Mouse (Mus musculus): ENCODE measurements around the gene Nek8. TPM values are rescaled to one million over a fixed set of nuclear protein-coding genes. Genes with fewer than 3 reads are reported as not detected.
A peak's percentile ranks its signal among the peaks of the same experiment; 100 is the strongest.

Gene Nek8
- polyA plus RNA-seq, 1 experiment from 2014 or later: 4.9 TPM

GRCm38 (mm10) chr11:78164924-78165760, 11.3 kb downstream of the Nek8 start, which contains the start of gene Traf4:
TSS of gene Traf4 (minus strand) at chr11:78165589.
- Histone ChIP-seq H3K4me2 (ENCODE audit: low read depth, low read length) (peak within 1 kb of the TSS; percentile 100), H3K9me3 (ENCODE audit: low read length) (no peaks in the 10 kb centered on the region), H3K4me3 (ENCODE audit: low read depth, low read length) (peak within 1 kb of the TSS; percentile 96), H3K36me3 (replicated peaks; ENCODE audit: insufficient read depth, low read length) (peaks cover 22% of the 10 kb centered on the region), H3K27me3 (ENCODE audit: insufficient read depth, low read length) (no peaks in the 10 kb centered on the region), H3K4me1 (ENCODE audit: insufficient read depth) (peaks cover 53% of the 10 kb centered on the region), H3K9ac (replicated peaks) (peak within 1 kb of the TSS; percentile 87), H3K27ac (ENCODE audit: low read depth) (peak within 1 kb of the TSS; percentile 90)
- peak; percentile 91 for DNase-seq
- under 1% methylated on average over 66 of the region's 78 CpGs for WGBS (ENCODE audit: insufficient replicate concordance)
- peak; percentile 87 for ATAC-seq
- TF ChIP-seq EP300 (IDR thresholded peaks at IDR 0.05; ENCODE audit: low read depth): no peak
- TF ChIP-seq CTCF (IDR thresholded peaks at IDR 0.05; ENCODE audit: low read depth): no peak; the same call in 1 of the 2 replicates

GRCm38 (mm10) chr11:78164604-78164923, 11.9 kb downstream of the Nek8 start:
- Histone ChIP-seq H3K9me3 (ENCODE audit: low read length) (no peaks in the 10 kb centered on the region), H3K36me3 (replicated peaks; ENCODE audit: insufficient read depth, low read length) (peaks cover 24% of the 10 kb centered on the region), H3K4me3 (ENCODE audit: low read depth, low read length) (peak overlapping the region; percentile 96), H3K4me2 (ENCODE audit: low read depth, low read length) (peak overlapping the region; percentile 100), H3K9ac (replicated peaks) (peak overlapping the region; percentile 87), H3K27ac (ENCODE audit: low read depth) (peak overlapping the region; percentile 90), H3K4me1 (ENCODE audit: insufficient read depth) (peaks cover 53% of the 10 kb centered on the region), H3K27me3 (ENCODE audit: insufficient read depth, low read length) (no peaks in the 10 kb centered on the region)
- TF ChIP-seq CTCF (IDR thresholded peaks at IDR 0.05; ENCODE audit: low read depth) (no peak), EP300 (IDR thresholded peaks at IDR 0.05; ENCODE audit: low read depth) (no peak)
- DNase-seq (no peak), ATAC-seq (no peak)
- WGBS (ENCODE audit: insufficient replicate concordance): 0% methylated on average over 14 of the region's 14 CpGs

- Histone ChIP-seq H3K4me2 (ENCODE audit: low read depth, low read length) (peak overlapping the region; percentile 100), H3K9ac (replicated peaks) (peak overlapping the region; percentile 87), H3K4me3 (ENCODE audit: low read depth, low read length) (peak overlapping the region; percentile 96), H3K27ac (ENCODE audit: low read depth) (peak overlapping the region; percentile 90), H3K27me3 (ENCODE audit: insufficient read depth, low read length) (no peaks in the 10 kb centered on the region), H3K9me3 (ENCODE audit: low read length) (no peaks in the 10 kb centered on the region), H3K4me1 (ENCODE audit: insufficient read depth) (peaks cover 50% of the 10 kb centered on the region), H3K36me3 (replicated peaks; ENCODE audit: insufficient read depth, low read length) (peaks cover 27% of the 10 kb centered on the region)
- ATAC-seq (no peak), DNase-seq (peak; percentile 58)
- under 1% methylated on average over 21 of the region's 22 CpGs for WGBS (ENCODE audit: insufficient replicate concordance)
- TF ChIP-seq CTCF (IDR thresholded peaks at IDR 0.05; ENCODE audit: low read depth) (no peak), EP300 (IDR thresholded peaks at IDR 0.05; ENCODE audit: low read depth) (no peak)
Measured at GRCm38 (mm10) chr11:78163681-78164603, 12.5 kb downstream of the Nek8 start.

GRCm38 (mm10) chr11:78163045-78163444, 13.4 kb downstream of the Nek8 start:
- peaks cover 44% of the 10 kb centered on the region for H3K4me1 ChIP-seq (ENCODE audit: insufficient read depth)
- DNase-seq (no peak), ATAC-seq (no peak)
- H3K4me3 ChIP-seq (ENCODE audit: low read depth, low read length): 0 out of 2 replicates have a peak overlapping the region, but pooled peaks have one; percentile 96
- H3K27ac ChIP-seq (ENCODE audit: low read depth): peak overlapping the region; percentile 90; the same call in 1 of the 2 replicates
- H3K27me3 ChIP-seq (ENCODE audit: insufficient read depth, low read length): no peaks in the 10 kb centered on the region
- no peak for TF ChIP-seq CTCF (IDR thresholded peaks at IDR 0.05; ENCODE audit: low read depth)
- no peak for TF ChIP-seq EP300 (IDR thresholded peaks at IDR 0.05; ENCODE audit: low read depth)
- peaks cover 36% of the 10 kb centered on the region for H3K36me3 ChIP-seq (replicated peaks; ENCODE audit: insufficient read depth, low read length)
- H3K9me3 ChIP-seq (ENCODE audit: low read length): no peaks in the 10 kb centered on the region
- H3K9ac ChIP-seq (replicated peaks): peak overlapping the region; percentile 87
- H3K4me2 ChIP-seq (ENCODE audit: low read depth, low read length): peak overlapping the region; percentile 100
- 88% methylated on average over 2 of the region's 2 CpGs for WGBS (ENCODE audit: insufficient replicate concordance)

DNA sequence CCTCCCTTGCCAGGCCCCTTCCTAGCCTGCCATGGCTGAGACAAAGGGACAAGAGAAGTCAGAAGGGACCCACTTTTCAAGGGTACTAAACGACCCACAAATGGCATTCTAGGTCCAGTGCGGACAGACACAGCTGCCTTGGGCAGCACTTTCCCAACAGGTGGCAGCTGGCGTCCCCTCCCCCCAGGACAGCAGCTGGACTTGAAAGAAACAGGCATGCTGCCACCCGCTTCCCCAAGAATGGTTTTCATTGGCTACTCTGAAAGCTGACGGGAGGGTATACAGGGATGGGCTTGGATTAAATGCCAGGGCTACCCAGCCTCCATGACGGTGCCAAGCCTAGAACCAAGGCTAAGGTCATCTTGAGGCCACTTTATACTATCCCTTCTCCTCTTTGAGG, 14.0 kb downstream of the Nek8 start:
- peaks cover 39% of the 10 kb centered on the region for H3K36me3 ChIP-seq (replicated peaks; ENCODE audit: insufficient read depth, low read length)
- no peak for DNase-seq
- H3K4me1 ChIP-seq (ENCODE audit: insufficient read depth): peaks cover 42% of the 10 kb centered on the region
- H3K4me2 ChIP-seq (ENCODE audit: low read depth, low read length): peak overlapping the region; percentile 100; the same call in 1 of the 2 replicates
- H3K9me3 ChIP-seq (ENCODE audit: low read length): no peaks in the 10 kb centered on the region
- H3K9ac ChIP-seq (replicated peaks): peak overlapping the region; percentile 87; the same call in 1 of the 2 replicates
- no peak overlapping the region for H3K4me3 ChIP-seq (ENCODE audit: low read depth, low read length)
- no peaks in the 10 kb centered on the region for H3K27me3 ChIP-seq (ENCODE audit: insufficient read depth, low read length)
- WGBS (ENCODE audit: insufficient replicate concordance): 71% methylated on average over 6 of the region's 6 CpGs
- ATAC-seq: no peak
- no peak for TF ChIP-seq EP300 (IDR thresholded peaks at IDR 0.05; ENCODE audit: low read depth)
- TF ChIP-seq CTCF (IDR thresholded peaks at IDR 0.05; ENCODE audit: low read depth): no peak
- 0 out of 2 replicates have a peak overlapping the region, but pooled peaks have one; percentile 16 for H3K27ac ChIP-seq (ENCODE audit: low read depth)

All from liver, postnatal 0 days (tissue).